In genomic region chr17:29394761-29395160, GRCm38 (mm10) we compare ENCODE assay signal across 7 mouse cellular contexts. TPM values are rescaled to one million over a fixed set of nuclear protein-coding genes. Genes with fewer than 3 reads are reported as not detected.
DNase-seq lines count a peak whose midpoint lies in the region; ATAC-seq and TF ChIP-seq lines count a peak whose summit lies in the region.
"Not testable (repeated sequence)": the region's sequence is repeated elsewhere in the genome, so short reads cannot be mapped to it uniquely, and the experiment has no call there.

No protein-coding gene starts in this region.

- DNase-seq in CD4-positive helper T cell, adult 2 months (ENCODE audit: low read depth, low spot score) = peak; percentile 62
- DNase-seq in heart, embryonic 10.5 days (ENCODE audit: low spot score); liver, postnatal 0 days: not testable (repeated sequence)
- DNase-seq in induced T-regulatory cell, adult 2 months (ENCODE audit: low read depth) = peak; percentile 82
- peak; percentile 57 for DNase-seq in naive thymus-derived CD4-positive, alpha-beta T cell, adult 2 months (ENCODE audit: low read depth)

- TF ChIP-seq EP300 in liver, postnatal 0 days (IDR thresholded peaks at IDR 0.05; ENCODE audit: low read depth) = not testable (repeated sequence)

- H3K27me3 ChIP-seq in heart, embryonic 10.5 days (ENCODE audit: insufficient read depth, poor library complexity, severe bottlenecking); liver, embryonic 12.5 days (replicated peaks); liver, postnatal 0 days (ENCODE audit: insufficient read depth, low read length): not testable (repeated sequence)

- not testable (repeated sequence) for H3K9me3 ChIP-seq in heart, embryonic 10.5 days; liver, embryonic 12.5 days (replicated peaks); liver, postnatal 0 days (ENCODE audit: low read length)

- not testable (repeated sequence) for ATAC-seq in liver, embryonic 12.5 days; liver, postnatal 0 days

- H3K4me3 ChIP-seq in bone marrow, adult 2 months (replicated peaks; ENCODE audit: control insufficient read depth, low read depth, low read length); heart, embryonic 10.5 days; liver, embryonic 12.5 days: not testable (repeated sequence)
- peak overlapping the region; percentile 6; the same call in 1 of the 2 replicates for H3K4me3 ChIP-seq in liver, postnatal 0 days (ENCODE audit: low read depth, low read length)

- peaks cover 17% of the 10 kb centered on the region for H3K4me1 ChIP-seq in bone marrow, adult 2 months (ENCODE audit: control insufficient read depth, insufficient read depth, low read length)
- peaks cover 47% of the 10 kb centered on the region for H3K4me1 ChIP-seq in heart, embryonic 10.5 days
- peaks cover 88% of the 10 kb centered on the region for H3K4me1 ChIP-seq in liver, embryonic 12.5 days
- peaks cover 67% of the 10 kb centered on the region for H3K4me1 ChIP-seq in liver, postnatal 0 days (ENCODE audit: insufficient read depth)

- 5% methylated on average over 2 of the region's 2 CpGs for WGBS in bone marrow, adult 2 months
- WGBS in heart, embryonic 10.5 days = 71% methylated on average over 2 of the region's 2 CpGs
- WGBS in liver, embryonic 12.5 days (ENCODE audit: insufficient replicate concordance) = 49% methylated on average over 2 of the region's 2 CpGs
- WGBS in liver, postnatal 0 days (ENCODE audit: insufficient replicate concordance) = 45% methylated on average over 2 of the region's 2 CpGs

- not testable (repeated sequence) for TF ChIP-seq CTCF in bone marrow, adult 2 months (IDR thresholded peaks at IDR 0.05; ENCODE audit: control insufficient read depth, insufficient read depth, low read length); liver, postnatal 0 days (IDR thresholded peaks at IDR 0.05; ENCODE audit: low read depth)

- not testable (repeated sequence) for TF ChIP-seq POLR2A in bone marrow, adult 2 months (IDR thresholded peaks at IDR 0.05; ENCODE audit: borderline replicate concordance, control insufficient read depth, low read depth, low read length)

- H3K36me3 ChIP-seq in heart, embryonic 10.5 days; liver, embryonic 12.5 days; liver, postnatal 0 days (replicated peaks; ENCODE audit: insufficient read depth, low read length): not testable (repeated sequence)

- H3K27ac ChIP-seq in bone marrow, adult 2 months (ENCODE audit: control insufficient read depth, insufficient read depth, low read depth, low read length, poor library complexity) = peak overlapping the region; percentile 93
- H3K27ac ChIP-seq in heart, embryonic 10.5 days = 0 out of 2 replicates have a peak overlapping the region, but pooled peaks have one; percentile 62
- H3K27ac ChIP-seq in liver, embryonic 12.5 days = peak overlapping the region; percentile 93
- H3K27ac ChIP-seq in liver, postnatal 0 days (ENCODE audit: low read depth) = peak overlapping the region; percentile 93

- 0 out of 2 replicates have a peak overlapping the region, but pooled peaks have one; percentile 76 for H3K9ac ChIP-seq in liver, embryonic 12.5 days
- peak overlapping the region; percentile 40 for H3K9ac ChIP-seq in liver, postnatal 0 days (replicated peaks)

- H3K4me2 ChIP-seq in liver, embryonic 12.5 days = peak overlapping the region; percentile 38
- H3K4me2 ChIP-seq in liver, postnatal 0 days (ENCODE audit: low read depth, low read length) = peak overlapping the region; percentile 42

RNA-seq across cellular contexts. Expression of gene Fgd2, which starts 34.0 kb away (rescaled TPM):
- 25.2 and 41.8 TPM in 2 replicates for polyA plus RNA-seq in bone marrow, adult 2 months (2011; ENCODE audit: insufficient read depth, insufficient read length, low replicate concordance, missing spikeins)
- 2.2 and 3.8 TPM in 2 replicates for polyA plus RNA-seq in heart, embryonic 10.5 days (2016; fragmentation: Nextera tagmentation; extraction: Ambion mirVana)
- 5.1 and 5.9 TPM in 2 replicates for polyA plus RNA-seq in liver, embryonic 12.5 days (2016; fragmentation: Nextera tagmentation; extraction: Ambion mirVana)
- 6.3 and 8.9 TPM in 2 replicates for polyA plus RNA-seq in liver, postnatal 0 days (2015; fragmentation: Nextera tagmentation; extraction: Ambion mirVana)

RNA-seq across cellular contexts. Expression of gene Mtch1, which starts 47.0 kb away (rescaled TPM):
- 111 and 170 TPM in 2 replicates for polyA plus RNA-seq in bone marrow, adult 2 months (2011; ENCODE audit: insufficient read depth, insufficient read length, low replicate concordance, missing spikeins)
- polyA plus RNA-seq in heart, embryonic 10.5 days (2016; fragmentation: Nextera tagmentation; extraction: Ambion mirVana) = 281 and 310 TPM in 2 replicates
- polyA plus RNA-seq in liver, embryonic 12.5 days (2016; fragmentation: Nextera tagmentation; extraction: Ambion mirVana) = 107 and 109 TPM in 2 replicates
- polyA plus RNA-seq in liver, postnatal 0 days (2015; fragmentation: Nextera tagmentation; extraction: Ambion mirVana) = 49.0 and 57.5 TPM in 2 replicates
